Mouse (Mus musculus): ENCODE results near the gene Lrrc61. TPM values are rescaled to one million over a fixed set of nuclear protein-coding genes. Genes with fewer than 3 reads are reported as not detected.
"Not testable (repeated sequence)": the region's sequence is repeated elsewhere in the genome, so short reads cannot be mapped to it uniquely, and the experiment has no call there.

Lrrc61 gene
- 9.1 and 22.4 TPM in 2 replicates for polyA plus RNA-seq (2012; ENCODE audit: insufficient read depth, insufficient read length, missing spikeins)

GRCm38 (mm10) chr6:48554280-48555103 is at the start of gene Lrrc61:
Lrrc61 (plus strand) TSS chr6:48554796.
- peak within 1 kb of the TSS; percentile 75 for H3K4me3 ChIP-seq (ENCODE audit: insufficient read depth, low read depth, low read length)
- peak within 1 kb of the TSS; percentile 99 for H3K27ac ChIP-seq (replicated peaks; ENCODE audit: low read depth, low read length)
- peaks cover 4% of the 10 kb centered on the region; the same call in 1 of the 2 replicates for H3K4me1 ChIP-seq (ENCODE audit: control insufficient read depth, insufficient read depth, insufficient read length, low read length)

DNA sequence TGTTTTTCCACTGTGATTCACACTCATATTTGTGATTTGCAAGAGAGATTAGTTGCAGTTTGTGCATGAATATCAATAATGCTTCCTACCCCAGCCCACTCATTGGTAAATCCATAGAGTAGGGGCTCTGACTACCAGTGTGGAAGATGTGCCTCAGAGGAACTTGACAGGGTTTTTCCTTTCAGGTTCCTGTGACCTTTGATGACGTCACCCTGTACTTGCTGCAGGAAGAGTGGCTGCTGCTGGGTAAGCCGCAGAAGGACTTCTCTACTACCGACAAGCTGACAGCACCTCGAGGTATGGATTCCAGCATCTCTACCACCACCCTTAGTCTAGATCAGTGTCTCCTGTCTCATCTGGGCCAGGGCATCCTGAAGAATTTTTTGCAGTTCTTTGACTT is 46.5 kb upstream of the Lrrc61 start:
- Histone ChIP-seq H3K4me1 (ENCODE audit: control insufficient read depth, insufficient read depth, insufficient read length, low read length) (no peaks in the 10 kb centered on the region), H3K4me3 (ENCODE audit: insufficient read depth, low read depth, low read length) (no peak overlapping the region), H3K27ac (replicated peaks; ENCODE audit: low read depth, low read length) (no peak overlapping the region)

- no peaks in the 10 kb centered on the region for H3K4me1 ChIP-seq (ENCODE audit: control insufficient read depth, insufficient read depth, insufficient read length, low read length)
- no peak overlapping the region for H3K27ac ChIP-seq (replicated peaks; ENCODE audit: low read depth, low read length)
Observed at GRCm38 (mm10) chr6:48510426-48510825, 44.2 kb upstream of the Lrrc61 start.

DNA sequence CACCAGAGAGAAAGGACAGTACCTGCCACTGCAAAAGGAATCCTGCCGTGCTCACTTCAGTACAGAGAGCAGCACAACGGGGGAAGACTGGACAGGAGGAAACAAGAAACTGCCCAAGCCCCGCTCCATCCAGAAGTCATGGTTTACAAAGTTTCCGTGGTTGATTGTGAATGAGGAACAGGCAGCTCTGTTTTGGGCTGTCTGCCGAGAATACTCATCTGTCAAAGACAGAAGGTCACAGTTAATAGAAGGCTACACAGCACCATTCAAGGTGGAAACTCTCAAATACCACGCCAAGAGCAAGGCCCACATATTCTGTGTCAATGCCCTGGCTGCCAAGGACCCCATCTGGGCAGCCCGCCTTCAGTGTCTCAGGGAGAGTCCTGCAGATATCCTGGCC is 42.7 kb upstream of the Lrrc61 start:
- Histone ChIP-seq H3K4me3 (ENCODE audit: insufficient read depth, low read depth, low read length) (no peak overlapping the region), H3K27ac (replicated peaks; ENCODE audit: low read depth, low read length) (no peak overlapping the region), H3K4me1 (ENCODE audit: control insufficient read depth, insufficient read depth, insufficient read length, low read length) (no peaks in the 10 kb centered on the region)

More at GRCm38 (mm10) chr6:48510426-48510825, 44.2 kb upstream of the Lrrc61 start:
- H3K4me3 ChIP-seq (ENCODE audit: insufficient read depth, low read depth, low read length) = no peak overlapping the region

GRCm38 (mm10) chr6:48524882-48525281 is 29.7 kb upstream of the Lrrc61 start:
- H3K4me3 ChIP-seq (ENCODE audit: insufficient read depth, low read depth, low read length) = not testable (repeated sequence)

GRCm38 (mm10) chr6:48527901-48528300 is 26.7 kb upstream of the Lrrc61 start:
- Histone ChIP-seq H3K4me1 (ENCODE audit: control insufficient read depth, insufficient read depth, insufficient read length, low read length) (peaks cover 5% of the 10 kb centered on the region), H3K27ac (replicated peaks; ENCODE audit: low read depth, low read length) (no peak overlapping the region), H3K4me3 (ENCODE audit: insufficient read depth, low read depth, low read length) (no peak overlapping the region)

More at GRCm38 (mm10) chr6:48524882-48525281, 29.7 kb upstream of the Lrrc61 start:
- not testable (repeated sequence) for H3K27ac ChIP-seq (replicated peaks; ENCODE audit: low read depth, low read length); H3K4me1 ChIP-seq (ENCODE audit: control insufficient read depth, insufficient read depth, insufficient read length, low read length)

- H3K27ac ChIP-seq (replicated peaks; ENCODE audit: low read depth, low read length) = no peak overlapping the region
- H3K4me3 ChIP-seq (ENCODE audit: insufficient read depth, low read depth, low read length) = no peak overlapping the region
Observed at GRCm38 (mm10) chr6:48529261-48529660, 25.3 kb upstream of the Lrrc61 start.

DNA sequence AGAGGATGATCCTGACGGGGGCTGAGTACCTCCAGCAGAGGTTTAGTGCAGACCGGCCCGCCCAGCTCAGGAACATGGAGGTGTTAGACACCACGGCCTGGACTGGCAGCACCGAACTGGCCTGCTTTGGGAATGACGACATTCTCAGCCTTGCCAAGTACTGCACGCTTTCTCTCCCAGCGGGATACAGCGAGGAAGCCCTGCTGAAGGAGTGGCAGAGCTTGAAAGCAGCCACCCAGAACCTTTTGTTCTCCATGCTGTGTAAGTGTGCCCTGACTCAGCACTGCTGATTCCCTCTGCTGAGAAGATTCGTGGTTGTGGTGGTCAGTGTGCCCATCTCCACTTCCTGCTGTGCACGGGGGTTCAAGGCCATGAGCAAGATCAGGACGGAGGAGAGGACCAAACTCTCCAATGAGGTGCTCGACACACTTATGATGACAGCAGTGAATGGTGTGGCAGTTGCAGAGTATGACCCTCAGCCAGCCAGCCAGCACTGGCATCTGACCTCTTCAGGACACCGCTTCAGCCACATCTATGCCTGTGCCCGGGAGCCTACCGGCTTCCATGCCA is 24.6 kb upstream of the Lrrc61 start:
- Histone ChIP-seq H3K4me3 (ENCODE audit: insufficient read depth, low read depth, low read length) (no peak overlapping the region), H3K4me1 (ENCODE audit: control insufficient read depth, insufficient read depth, insufficient read length, low read length) (peaks cover 8% of the 10 kb centered on the region), H3K27ac (replicated peaks; ENCODE audit: low read depth, low read length) (no peak overlapping the region)

More at GRCm38 (mm10) chr6:48529261-48529660, 25.3 kb upstream of the Lrrc61 start:
- peaks cover 8% of the 10 kb centered on the region for H3K4me1 ChIP-seq (ENCODE audit: control insufficient read depth, insufficient read depth, insufficient read length, low read length)

GRCm38 (mm10) chr6:48530862-48531261 is 23.7 kb upstream of the Lrrc61 start:
- no peak overlapping the region for H3K27ac ChIP-seq (replicated peaks; ENCODE audit: low read depth, low read length)
- H3K4me1 ChIP-seq (ENCODE audit: control insufficient read depth, insufficient read depth, insufficient read length, low read length) = peaks cover 8% of the 10 kb centered on the region
- no peak overlapping the region for H3K4me3 ChIP-seq (ENCODE audit: insufficient read depth, low read depth, low read length)

DNA sequence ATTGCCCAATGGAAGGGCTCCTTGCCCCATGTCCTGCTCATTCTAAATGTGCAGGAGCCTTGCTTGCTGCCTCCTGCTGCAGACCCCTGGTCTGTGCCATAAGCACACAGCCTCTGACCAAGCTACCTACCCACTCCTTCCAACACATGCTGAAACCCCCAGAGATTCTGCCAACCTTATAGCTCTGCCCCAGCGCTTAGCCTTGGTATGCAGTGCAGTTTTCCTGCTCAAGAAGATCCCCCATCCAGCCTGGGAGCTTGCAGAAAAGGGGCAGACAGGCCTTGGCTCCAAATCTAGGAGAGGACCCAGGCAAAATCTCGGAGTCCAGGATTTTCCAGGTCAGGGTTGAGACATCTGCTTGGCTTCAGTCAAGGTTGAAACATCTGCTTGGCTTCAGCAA is 21.1 kb upstream of the Lrrc61 start:
- no peak overlapping the region for H3K27ac ChIP-seq (replicated peaks; ENCODE audit: low read depth, low read length)
- peaks cover 8% of the 10 kb centered on the region for H3K4me1 ChIP-seq (ENCODE audit: control insufficient read depth, insufficient read depth, insufficient read length, low read length)
- no peak overlapping the region for H3K4me3 ChIP-seq (ENCODE audit: insufficient read depth, low read depth, low read length)

- Histone ChIP-seq H3K27ac (replicated peaks; ENCODE audit: low read depth, low read length) (no peak overlapping the region), H3K4me1 (ENCODE audit: control insufficient read depth, insufficient read depth, insufficient read length, low read length) (peaks cover 7% of the 10 kb centered on the region), H3K4me3 (ENCODE audit: insufficient read depth, low read depth, low read length) (no peak overlapping the region)
Observed at GRCm38 (mm10) chr6:48534913-48535312, 19.7 kb upstream of the Lrrc61 start.

DNA sequence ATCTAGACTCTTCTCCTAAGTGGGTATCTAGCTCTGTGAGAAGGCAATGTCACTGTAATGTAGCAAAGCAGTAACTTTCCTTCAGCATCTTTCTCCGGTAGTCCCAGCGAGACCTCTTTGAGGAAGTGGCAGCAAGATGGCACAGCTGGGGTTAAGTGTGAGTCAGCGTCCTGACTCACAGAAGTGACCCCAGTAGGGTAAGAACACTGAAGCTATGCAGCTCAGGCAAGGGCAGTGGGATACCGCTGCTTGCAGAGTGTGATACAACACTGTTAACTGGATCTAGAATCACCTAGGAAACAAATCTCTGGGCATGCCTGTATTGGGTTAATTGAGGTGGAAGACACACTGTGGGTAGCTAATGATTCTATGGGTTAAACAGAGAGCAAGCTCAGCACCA is 18.5 kb upstream of the Lrrc61 start:
- Histone ChIP-seq H3K27ac (replicated peaks; ENCODE audit: low read depth, low read length) (no peak overlapping the region), H3K4me1 (ENCODE audit: control insufficient read depth, insufficient read depth, insufficient read length, low read length) (peaks cover 6% of the 10 kb centered on the region), H3K4me3 (ENCODE audit: insufficient read depth, low read depth, low read length) (no peak overlapping the region)

- no peak within 1 kb of the TSS for H3K27ac ChIP-seq (replicated peaks; ENCODE audit: low read depth, low read length)
- peaks cover 13% of the 10 kb centered on the region for H3K4me1 ChIP-seq (ENCODE audit: control insufficient read depth, insufficient read depth, insufficient read length, low read length)
- peak within 1 kb of the TSS; percentile 56 for H3K4me3 ChIP-seq (ENCODE audit: insufficient read depth, low read depth, low read length)
Observed at GRCm38 (mm10) chr6:48537105-48537954, 17.3 kb upstream of the Lrrc61 start, which contains the start of gene Atp6v0e2. Atp6v0e2 (plus strand) TSS chr6:48537615.

- H3K27ac ChIP-seq (replicated peaks; ENCODE audit: low read depth, low read length) = no peak overlapping the region
Observed at GRCm38 (mm10) chr6:48538841-48539737, 15.5 kb upstream of the Lrrc61 start.

More at GRCm38 (mm10) chr6:48538841-48539737, 15.5 kb upstream of the Lrrc61 start:
- H3K4me1 ChIP-seq (ENCODE audit: control insufficient read depth, insufficient read depth, insufficient read length, low read length) = peaks cover 14% of the 10 kb centered on the region
- H3K4me3 ChIP-seq (ENCODE audit: insufficient read depth, low read depth, low read length) = no peak overlapping the region
